Mouse (Mus musculus): ENCODE measurements around the gene Tcp10c. TPM values are rescaled to one million over a fixed set of nuclear protein-coding genes. Genes with fewer than 3 reads are reported as not detected.
"Not testable (repeated sequence)": the region's sequence is repeated elsewhere in the genome, so short reads cannot be mapped to it uniquely, and the experiment has no call there.

The Tcp10c gene
- polyA plus RNA-seq, 1 experiment from 2014 or later = not detected

GRCm38 (mm10) chr17:13399961-13400360 is 45.6 kb downstream of the Tcp10c start:
- H3K4me1 ChIP-seq (replicated peaks); H3K27me3 ChIP-seq; H3K27ac ChIP-seq; H3K9me3 ChIP-seq (replicated peaks); H3K4me3 ChIP-seq; H3K4me2 ChIP-seq; H3K9ac ChIP-seq; ATAC-seq (replicated peaks; ENCODE audit: insufficient number of reproducible peaks, insufficient read depth, low FRiP score, low read depth); H3K36me3 ChIP-seq: not testable (repeated sequence)
- WGBS = 70% methylated on average over 4 of the region's 5 CpGs

- H3K4me1 ChIP-seq (replicated peaks); H3K27me3 ChIP-seq; H3K4me2 ChIP-seq; H3K27ac ChIP-seq; H3K9me3 ChIP-seq (replicated peaks); H3K9ac ChIP-seq; H3K4me3 ChIP-seq; H3K36me3 ChIP-seq: not testable (repeated sequence)
- 0 out of 2 replicates have a peak, but pooled peaks have one; percentile 10 for ATAC-seq (replicated peaks; ENCODE audit: insufficient number of reproducible peaks, insufficient read depth, low FRiP score, low read depth)
Measured at GRCm38 (mm10) chr17:13402118-13402517, 47.7 kb downstream of the Tcp10c start.

- not testable (repeated sequence) for H3K4me1 ChIP-seq (replicated peaks); H3K9ac ChIP-seq; H3K9me3 ChIP-seq (replicated peaks); H3K4me2 ChIP-seq; H3K4me3 ChIP-seq; ATAC-seq (replicated peaks; ENCODE audit: insufficient number of reproducible peaks, insufficient read depth, low FRiP score, low read depth); H3K27ac ChIP-seq; H3K27me3 ChIP-seq; H3K36me3 ChIP-seq
- 73% methylated on average over 5 of the region's 5 CpGs for WGBS
Measured at GRCm38 (mm10) chr17:13403527-13404131, 49.3 kb downstream of the Tcp10c start.

- H3K4me3 ChIP-seq; H3K9me3 ChIP-seq (replicated peaks); H3K9ac ChIP-seq; H3K27ac ChIP-seq; H3K4me1 ChIP-seq (replicated peaks); H3K36me3 ChIP-seq; H3K4me2 ChIP-seq; ATAC-seq (replicated peaks; ENCODE audit: insufficient number of reproducible peaks, insufficient read depth, low FRiP score, low read depth); H3K27me3 ChIP-seq: not testable (repeated sequence)
- WGBS = 71% methylated on average over 3 of the region's 3 CpGs
Measured at GRCm38 (mm10) chr17:13406023-13406422, 51.7 kb downstream of the Tcp10c start.

GRCm38 (mm10) chr17:13406701-13407100 is 52.3 kb downstream of the Tcp10c start:
- not testable (repeated sequence) for H3K9ac ChIP-seq; H3K4me3 ChIP-seq; H3K4me1 ChIP-seq (replicated peaks); H3K27ac ChIP-seq; H3K4me2 ChIP-seq; H3K36me3 ChIP-seq; H3K27me3 ChIP-seq; H3K9me3 ChIP-seq (replicated peaks)
- WGBS = 73% methylated on average over 6 of the region's 6 CpGs
- ATAC-seq (replicated peaks; ENCODE audit: insufficient number of reproducible peaks, insufficient read depth, low FRiP score, low read depth) = 0 out of 2 replicates have a peak, but pooled peaks have one; percentile 7

- H3K36me3 ChIP-seq; H3K9me3 ChIP-seq (replicated peaks); H3K27ac ChIP-seq; H3K27me3 ChIP-seq; H3K4me3 ChIP-seq; ATAC-seq (replicated peaks; ENCODE audit: insufficient number of reproducible peaks, insufficient read depth, low FRiP score, low read depth); H3K4me2 ChIP-seq; H3K9ac ChIP-seq; H3K4me1 ChIP-seq (replicated peaks): not testable (repeated sequence)
- WGBS = 91% methylated on average over 3 of the region's 4 CpGs
Measured at GRCm38 (mm10) chr17:13407621-13408256, 53.4 kb downstream of the Tcp10c start.

- H3K4me2 ChIP-seq; H3K27me3 ChIP-seq; H3K9me3 ChIP-seq (replicated peaks); H3K4me1 ChIP-seq (replicated peaks); H3K27ac ChIP-seq; H3K9ac ChIP-seq; ATAC-seq (replicated peaks; ENCODE audit: insufficient number of reproducible peaks, insufficient read depth, low FRiP score, low read depth); H3K4me3 ChIP-seq; H3K36me3 ChIP-seq: not testable (repeated sequence)
- WGBS = 87% methylated on average over 11 of the region's 11 CpGs
Measured at GRCm38 (mm10) chr17:13408257-13408633, 53.9 kb downstream of the Tcp10c start.

- H3K36me3 ChIP-seq; H3K9ac ChIP-seq; H3K4me1 ChIP-seq (replicated peaks); H3K4me3 ChIP-seq; H3K27me3 ChIP-seq; H3K27ac ChIP-seq; H3K9me3 ChIP-seq (replicated peaks); H3K4me2 ChIP-seq: not testable (repeated sequence)
- 0 out of 2 replicates have a peak, but pooled peaks have one; percentile 27 for ATAC-seq (replicated peaks; ENCODE audit: insufficient number of reproducible peaks, insufficient read depth, low FRiP score, low read depth)
- 83% methylated on average over 9 of the region's 12 CpGs for WGBS
Measured at GRCm38 (mm10) chr17:13421022-13421591, 66.7 kb downstream of the Tcp10c start.

- not testable (repeated sequence) for H3K27me3 ChIP-seq; H3K4me1 ChIP-seq (replicated peaks); H3K27ac ChIP-seq; H3K4me2 ChIP-seq; H3K9me3 ChIP-seq (replicated peaks); H3K36me3 ChIP-seq; H3K4me3 ChIP-seq; H3K9ac ChIP-seq
- WGBS = 84% methylated on average over 5 of the region's 5 CpGs
- 0 out of 2 replicates have a peak, but pooled peaks have one; percentile 16 for ATAC-seq (replicated peaks; ENCODE audit: insufficient number of reproducible peaks, insufficient read depth, low FRiP score, low read depth)
Measured at GRCm38 (mm10) chr17:13422638-13423037, 68.3 kb downstream of the Tcp10c start.

GRCm38 (mm10) chr17:13423373-13424024 is 69.1 kb downstream of the Tcp10c start:
- H3K36me3 ChIP-seq; H3K9me3 ChIP-seq (replicated peaks); H3K4me2 ChIP-seq; H3K9ac ChIP-seq; H3K27ac ChIP-seq; H3K4me3 ChIP-seq; H3K27me3 ChIP-seq; H3K4me1 ChIP-seq (replicated peaks): not testable (repeated sequence)
- ATAC-seq (replicated peaks; ENCODE audit: insufficient number of reproducible peaks, insufficient read depth, low FRiP score, low read depth) = peak; percentile 15; the same call in 1 of the 2 replicates
- 59% methylated on average over 8 of the region's 8 CpGs for WGBS

- H3K9me3 ChIP-seq (replicated peaks); H3K4me2 ChIP-seq; H3K4me3 ChIP-seq; H3K9ac ChIP-seq; H3K4me1 ChIP-seq (replicated peaks); H3K27me3 ChIP-seq; H3K27ac ChIP-seq; H3K36me3 ChIP-seq; ATAC-seq (replicated peaks; ENCODE audit: insufficient number of reproducible peaks, insufficient read depth, low FRiP score, low read depth): not testable (repeated sequence)
- WGBS = 82% methylated on average over 6 of the region's 6 CpGs
Measured at GRCm38 (mm10) chr17:13424321-13424720, 69.9 kb downstream of the Tcp10c start.
